Mouse (Mus musculus): ENCODE measurements around the gene Slc13a5. TPM values are rescaled to one million over a fixed set of nuclear protein-coding genes. Genes with fewer than 3 reads are reported as not detected.

The Slc13a5 gene
- total and polyA plus RNA-seq, 3 experiments: not detected

GRCm38 (mm10) chr11:72301334-72301733, 34.3 kb upstream of the Slc13a5 start, which contains the start of gene Xaf1:
Xaf1 (plus strand) TSS chr11:72301629.
- Histone ChIP-seq H3K4me1 (ENCODE audit: control insufficient read depth in 1 of 2, insufficient read depth in 2 of 2, low read length in 2 of 2) (peaks cover 7 to 14% of the 10 kb centered on the region in 2 experiments; a peak in 3 of 4 replicates), H3K9ac (ENCODE audit: control insufficient read depth, low read depth, low read length, poor library complexity, severe bottlenecking) (peak within 1 kb of the TSS; percentile 58), H3K4me3 (ENCODE audit: control insufficient read depth in 1 of 2, insufficient read depth in 1 of 2, low read depth in 2 of 2, low read length in 2 of 2) (peak within 1 kb of the TSS; percentile 64 to 100), H3K79me2 (ENCODE audit: control insufficient read depth, insufficient read depth, low read length, poor library complexity) (no peaks in the 10 kb centered on the region; the same call in 1 of the 2 replicates), H3K27ac (ENCODE audit: control insufficient read depth, low read depth, low read length) (no peak within 1 kb of the TSS), H3K9me3 (replicated peaks; ENCODE audit: insufficient read depth, low read length) (no peaks in the 10 kb centered on the region), H3K36me3 (ENCODE audit: control insufficient read depth in 1 of 2, insufficient read depth in 2 of 2, low read length in 2 of 2) (no peaks in the 10 kb centered on the region), H3K27me3 (ENCODE audit: control insufficient read depth in 1 of 2, insufficient read depth in 2 of 2, low read length in 2 of 2) (no peaks in the 10 kb centered on the region)
- TF ChIP-seq GATA1 (IDR thresholded peaks at IDR 0.05; ENCODE audit: low read depth, low read length) (no peak), RCOR1 (IDR thresholded peaks at IDR 0.05; ENCODE audit: low read depth, low read length) (no peak), MYC (IDR thresholded peaks at IDR 0.05; ENCODE audit: low read depth, low read length) (no peak), HCFC1 (IDR thresholded peaks at IDR 0.05; ENCODE audit: low read depth, low read length) (0 out of 2 replicates have a peak, but pooled peaks have one; percentile 11), POLR2AphosphoS2 (IDR thresholded peaks at IDR 0.05; ENCODE audit: low read length) (no peak), POLR2A (IDR thresholded peaks at IDR 0.05; ENCODE audit: control insufficient read depth in 1 of 2, insufficient read depth in 1 of 2, low read depth in 1 of 2, low read length in 2 of 2, poor library complexity in 1 of 2) (no peak), ZNF384 (IDR thresholded peaks at IDR 0.05; ENCODE audit: low read depth, low read length) (no peak), POLR2AphosphoS5 (IDR thresholded peaks at IDR 0.05; ENCODE audit: borderline replicate concordance, low read depth, low read length) (no peak), SIN3A (IDR thresholded peaks at IDR 0.05; ENCODE audit: low read length) (peak; percentile 60), ZC3H11A (IDR thresholded peaks at IDR 0.05; ENCODE audit: low read depth, low read length) (no peak), MXI1 (IDR thresholded peaks at IDR 0.05; ENCODE audit: low read depth, low read length) (peak; percentile 31; the same call in 1 of the 2 replicates), ETS1 (IDR thresholded peaks at IDR 0.05; ENCODE audit: low read depth, low read length) (peak; percentile 70), ZKSCAN1 (IDR thresholded peaks at IDR 0.05; ENCODE audit: low read depth, low read length) (no peak), JUND (IDR thresholded peaks at IDR 0.05; ENCODE audit: low read depth, low read length) (no peak)
- DNase-seq (ENCODE audit: low read depth, low spot score): peak; percentile 73

- Histone ChIP-seq H3K4me3 (ENCODE audit: control insufficient read depth in 1 of 2, insufficient read depth in 1 of 2, low read depth in 2 of 2, low read length in 2 of 2) (no peak overlapping the region), H3K9me3 (replicated peaks; ENCODE audit: insufficient read depth, low read length) (no peaks in the 10 kb centered on the region), H3K9ac (ENCODE audit: control insufficient read depth, low read depth, low read length, poor library complexity, severe bottlenecking) (no peak overlapping the region), H3K36me3 (ENCODE audit: control insufficient read depth in 1 of 2, insufficient read depth in 2 of 2, low read length in 2 of 2) (no peaks in the 10 kb centered on the region), H3K79me2 (ENCODE audit: control insufficient read depth, insufficient read depth, low read length, poor library complexity) (no peaks in the 10 kb centered on the region), H3K4me1 (ENCODE audit: control insufficient read depth in 1 of 2, insufficient read depth in 2 of 2, low read length in 2 of 2) (no peaks in the 10 kb centered on the region), H3K27ac (ENCODE audit: control insufficient read depth, low read depth, low read length) (no peak overlapping the region), H3K27me3 (ENCODE audit: control insufficient read depth in 1 of 2, insufficient read depth in 2 of 2, low read length in 2 of 2) (peaks cover 0 to 2% of the 10 kb centered on the region in 2 experiments; a peak in 3 of 4 replicates)
- no peak for DNase-seq (ENCODE audit: low read depth, low spot score)
- no peak for TF ChIP-seq GABPA (IDR thresholded peaks at IDR 0.05; ENCODE audit: low read depth, low read length)
- no peak for TF ChIP-seq TBP (IDR thresholded peaks at IDR 0.05; ENCODE audit: low read depth, low read length)
- no peak for TF ChIP-seq POLR2AphosphoS5 (IDR thresholded peaks at IDR 0.05; ENCODE audit: borderline replicate concordance, low read depth, low read length)
- no peak for TF ChIP-seq ZMIZ1 (IDR thresholded peaks at IDR 0.05; ENCODE audit: low read depth, low read length)
- TF ChIP-seq MYC (IDR thresholded peaks at IDR 0.05; ENCODE audit: low read depth, low read length): no peak
- TF ChIP-seq SMC3 (IDR thresholded peaks at IDR 0.05; ENCODE audit: low read depth, low read length): no peak
- TF ChIP-seq RAD21 (IDR thresholded peaks at IDR 0.05; ENCODE audit: low read depth, low read length): no peak
These were observed 26.1 kb upstream of the Slc13a5 start for GRCm38 (mm10) chr11:72293116-72293515.

Measured in MEL (cell line).